Mouse (Mus musculus) ovary, postnatal 36 days (tissue): ENCODE results near the gene Zfp467.

Experiments used
- DNase-seq: peaks from one replicate; pipeline ENCODE4 v3.0.0; 2022; ENCODE audit warnings: low spot score, mixed read lengths

The Zfp467 gene

DNA sequence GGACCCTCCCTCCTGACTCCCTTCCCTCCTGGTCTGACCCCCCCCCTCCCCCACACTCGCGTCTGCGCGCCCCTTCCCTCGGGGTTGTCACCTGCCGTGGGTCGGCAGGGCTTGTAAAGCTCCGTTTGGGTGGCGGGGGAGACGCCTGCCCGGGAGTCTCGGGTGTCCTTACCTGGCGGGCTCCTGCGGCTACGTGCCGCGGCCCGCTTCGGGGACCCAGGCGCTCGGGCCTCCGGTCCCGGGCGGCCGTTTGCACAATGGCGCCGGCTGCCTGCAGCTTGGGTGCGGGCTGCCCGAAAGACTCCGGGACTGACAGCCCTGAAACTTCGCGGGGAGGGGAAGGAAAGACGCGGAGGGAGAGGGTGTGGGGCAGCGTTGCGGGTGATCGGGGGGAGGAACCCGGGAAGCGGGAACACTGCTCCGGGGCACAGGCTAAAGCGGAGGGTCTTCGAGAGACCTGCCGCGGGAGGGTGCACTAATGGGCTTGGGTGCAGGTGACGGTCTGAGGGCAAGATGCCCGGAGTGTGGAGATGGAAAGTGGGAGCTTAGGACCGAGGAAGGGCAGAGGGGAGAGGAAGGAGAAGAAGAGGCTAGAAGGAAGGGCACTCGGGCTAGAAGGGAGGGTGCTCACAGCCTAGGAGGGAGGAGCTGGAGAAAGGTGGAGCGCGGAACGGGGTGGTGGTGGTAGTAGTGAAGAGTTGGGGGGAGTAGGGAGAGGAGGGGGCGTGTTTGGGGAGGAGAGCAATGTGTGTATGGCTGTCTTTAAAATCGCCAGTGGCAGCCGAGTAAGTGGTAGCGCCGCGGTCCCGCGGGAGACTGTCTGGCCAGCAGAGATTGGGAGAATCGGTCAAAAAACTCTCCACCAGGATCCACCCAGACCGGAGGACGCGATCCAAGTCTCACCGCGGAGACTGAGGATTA is at the start of gene Zfp467:
Gene Zfp467 (minus strand): TSS at position 645 of the 921 bp plus-strand sequence.
- DNase-seq = peak; percentile 67

DNA sequence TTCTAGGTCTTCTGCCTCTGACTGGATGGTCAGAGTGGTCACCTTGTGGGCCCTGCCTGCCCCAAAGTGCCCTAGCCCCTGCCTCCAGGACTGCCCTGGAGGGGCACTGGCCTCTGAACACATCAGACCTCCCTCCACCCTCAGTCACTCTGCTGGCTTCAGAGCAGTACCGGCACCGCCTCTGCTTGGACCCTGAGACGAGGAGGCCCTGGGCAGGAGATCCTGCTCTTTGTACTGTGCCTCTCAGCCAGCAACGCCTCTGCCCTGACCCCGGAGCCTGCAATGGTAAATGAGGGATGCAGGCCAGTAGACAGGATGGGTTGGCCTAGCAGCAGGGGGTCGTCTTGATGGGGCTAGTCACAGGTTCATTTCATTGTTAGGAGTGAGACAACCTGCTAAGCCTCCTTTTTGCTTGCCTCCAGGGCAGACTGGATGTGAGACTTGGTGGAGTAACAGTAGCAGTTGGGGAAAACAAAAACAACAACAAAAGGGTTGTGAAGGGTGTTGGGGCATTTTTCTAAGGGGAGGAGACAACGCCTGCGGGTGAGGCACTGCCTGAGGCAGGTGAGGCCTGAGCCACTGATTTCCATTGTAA is 47.6 kb upstream of the Zfp467 start:
- DNase-seq = no peak

DNA sequence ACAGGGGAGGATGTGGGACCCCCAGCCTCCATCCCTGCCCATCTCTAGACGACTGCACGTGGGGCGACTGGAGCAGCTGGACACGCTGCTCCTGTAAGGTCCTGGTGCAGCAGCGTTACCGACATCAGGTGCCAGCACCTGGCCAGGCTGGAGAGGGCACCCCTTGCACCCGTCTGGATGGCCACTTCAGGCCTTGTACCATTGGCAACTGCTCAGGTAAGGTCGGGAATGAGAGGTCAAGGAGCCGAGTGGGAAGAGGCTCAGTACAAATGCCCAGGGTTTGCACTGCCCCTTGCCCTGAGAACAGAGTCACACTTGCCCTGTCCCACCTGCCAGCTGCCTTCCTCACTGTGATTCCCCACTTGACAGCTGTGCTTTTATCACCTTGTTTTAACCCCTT is 45.7 kb upstream of the Zfp467 start:
- DNase-seq = no peak

DNA sequence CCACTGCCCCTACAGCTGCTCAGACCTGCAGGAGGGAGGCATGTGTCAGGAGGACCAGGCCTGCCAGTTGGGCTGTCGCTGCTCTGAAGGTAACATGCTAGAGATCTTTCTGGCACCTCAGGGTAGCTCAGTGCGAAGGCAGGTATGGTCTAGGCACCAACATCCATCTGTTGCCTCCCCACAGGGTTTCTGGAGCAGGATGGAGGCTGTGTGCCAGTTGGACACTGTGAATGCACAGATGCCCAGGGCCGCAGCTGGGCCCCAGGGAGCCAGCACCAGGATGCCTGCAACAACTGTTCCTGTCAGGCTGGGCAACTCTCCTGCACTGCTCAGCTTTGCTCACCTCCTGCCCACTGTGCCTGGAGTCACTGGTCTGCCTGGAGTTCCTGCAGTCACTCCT is 44.1 kb upstream of the Zfp467 start:
- DNase-seq = no peak

DNA sequence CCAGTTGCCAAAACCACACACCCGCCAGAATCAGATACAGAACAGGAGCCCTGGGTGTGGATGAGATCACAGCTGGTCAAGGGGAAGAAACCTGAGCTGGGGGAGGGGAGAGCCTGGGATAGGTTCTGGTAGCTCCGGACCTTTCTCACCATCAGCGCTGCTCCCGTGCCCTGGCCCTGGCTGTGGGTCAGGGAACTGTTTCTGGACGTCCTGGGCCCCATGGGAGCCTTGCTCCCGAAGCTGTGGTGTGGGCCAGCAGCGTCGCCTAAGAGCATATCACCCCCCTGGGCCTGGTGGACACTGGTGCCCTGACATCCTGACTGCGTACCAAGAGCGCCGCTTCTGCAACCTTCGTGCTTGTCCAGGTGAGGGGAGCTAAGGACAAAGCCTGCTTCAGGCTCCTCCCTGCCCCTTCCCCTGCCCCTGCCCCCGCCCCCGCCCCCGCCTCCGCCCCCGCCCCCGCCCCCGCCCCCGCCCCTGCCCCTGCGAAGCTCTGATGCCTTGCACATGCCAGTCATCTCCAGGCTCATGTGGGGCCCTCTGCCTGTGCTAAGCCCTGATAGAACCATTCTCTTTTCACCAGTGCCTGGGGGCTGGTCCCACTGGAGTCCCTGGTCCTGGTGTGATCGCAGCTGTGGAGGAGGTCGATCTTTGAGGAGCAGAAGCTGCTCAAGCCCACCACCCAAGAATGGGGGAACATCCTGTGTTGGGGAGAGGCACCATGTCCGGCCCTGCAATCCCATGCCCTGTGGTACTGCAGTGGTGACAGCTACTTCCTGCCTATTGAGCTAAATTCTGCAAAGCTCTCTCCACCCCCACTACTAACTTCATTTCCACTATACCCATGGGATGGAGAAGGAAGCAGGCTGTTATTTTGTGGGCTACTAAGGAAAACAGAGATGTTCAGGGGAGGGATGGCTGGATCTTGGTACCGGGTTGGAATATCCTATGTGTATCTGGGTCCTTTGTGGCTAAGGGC is 42.4 kb upstream of the Zfp467 start:
- DNase-seq = no peak

DNA sequence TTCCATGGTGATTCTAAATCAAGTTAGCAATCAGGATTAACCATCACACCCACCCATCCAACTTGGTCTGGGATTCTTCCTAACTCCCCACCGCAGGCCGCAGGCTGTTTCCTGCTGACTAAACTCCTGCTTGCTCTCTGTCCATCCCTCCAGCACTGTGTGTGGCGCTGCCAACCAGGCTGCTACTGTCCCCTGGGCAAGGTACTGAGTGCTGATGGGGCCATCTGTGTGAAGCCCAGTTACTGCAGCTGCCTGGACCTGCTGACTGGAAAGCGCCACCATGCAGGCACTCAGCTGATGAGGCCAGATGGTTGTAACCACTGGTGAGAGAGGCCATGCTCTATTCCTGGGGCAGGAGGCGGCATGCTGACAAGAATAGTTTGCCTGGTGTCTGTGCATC is 36.9 kb upstream of the Zfp467 start:
- DNase-seq = no peak

DNA sequence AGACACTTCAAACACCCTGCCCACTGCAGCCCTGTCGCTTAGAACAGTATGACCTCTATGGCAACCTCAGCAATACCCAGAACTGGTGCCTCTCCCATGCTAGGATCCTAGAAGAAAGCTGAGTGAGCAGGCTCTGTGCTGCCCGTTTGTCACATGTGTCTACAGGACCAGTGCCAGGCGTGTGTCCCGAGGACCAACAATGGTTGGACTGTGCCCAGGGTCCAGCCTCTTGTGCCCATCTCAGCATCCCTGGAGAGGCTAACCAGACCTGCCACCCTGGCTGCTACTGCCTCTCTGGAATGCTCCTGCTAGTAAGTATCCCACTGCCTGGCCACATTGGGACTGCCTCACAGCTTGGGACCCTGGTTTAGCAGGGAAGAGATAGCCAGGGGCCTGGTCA is 32.8 kb upstream of the Zfp467 start:
- DNase-seq = no peak

DNA sequence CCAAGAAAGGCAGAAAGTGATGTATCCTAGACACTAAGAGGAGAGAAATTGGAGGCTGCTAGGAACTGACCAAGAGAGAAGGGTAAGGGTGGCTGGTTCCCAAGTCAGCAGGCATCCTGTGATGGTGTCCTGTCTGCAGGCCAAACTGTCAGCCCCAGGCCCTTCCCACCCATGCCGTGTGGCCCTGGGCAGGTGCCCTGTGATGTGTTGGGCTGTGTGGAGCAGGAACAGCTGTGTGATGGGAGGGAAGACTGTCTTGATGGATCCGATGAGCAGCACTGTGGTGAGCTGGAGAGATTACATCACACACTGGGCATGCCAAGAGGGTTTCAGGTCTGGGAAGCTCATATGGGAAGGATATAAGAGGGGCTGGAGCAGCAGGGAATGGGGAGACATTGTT is 25.1 kb upstream of the Zfp467 start:
- no peak for DNase-seq

DNA sequence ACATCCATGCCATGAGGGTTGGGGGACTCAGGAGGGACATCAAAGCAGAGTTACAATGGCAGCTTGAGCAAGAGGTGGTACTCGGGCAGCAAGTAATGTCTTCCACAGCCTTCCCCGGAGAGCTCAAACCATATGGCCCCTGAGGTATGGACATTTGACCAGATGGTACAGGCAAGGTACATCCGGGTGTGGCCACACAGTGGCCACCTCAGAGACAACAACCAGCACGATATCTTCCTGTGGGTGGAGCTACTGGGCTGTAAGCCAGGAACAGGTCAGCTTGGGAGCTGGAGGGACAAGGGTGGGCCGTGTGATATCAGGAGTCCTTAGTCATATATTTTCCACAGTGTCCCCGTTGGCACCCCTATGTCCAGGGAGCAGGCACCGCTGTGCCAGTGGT is 21.9 kb upstream of the Zfp467 start:
- no peak for DNase-seq

DNA sequence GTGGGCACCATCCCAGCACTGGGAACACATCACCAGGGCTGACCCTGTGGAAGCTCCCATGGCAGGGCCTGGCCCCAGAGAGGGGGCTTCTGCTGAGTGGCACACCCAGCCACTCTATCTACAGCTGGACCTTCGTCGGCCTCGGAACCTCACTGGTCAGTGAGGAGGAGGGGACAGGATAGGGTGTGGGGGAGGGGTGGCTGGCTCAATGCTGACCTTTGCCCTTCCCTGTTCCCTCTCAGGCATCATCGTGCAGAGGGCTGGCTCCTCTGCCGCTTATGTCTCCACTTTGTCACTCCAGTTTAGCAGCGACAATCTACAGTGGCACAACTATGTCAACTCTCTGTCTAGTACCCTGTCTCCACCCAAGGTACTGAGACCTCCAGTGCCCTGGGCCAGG is 21.1 kb upstream of the Zfp467 start:
- no peak for DNase-seq

DNA sequence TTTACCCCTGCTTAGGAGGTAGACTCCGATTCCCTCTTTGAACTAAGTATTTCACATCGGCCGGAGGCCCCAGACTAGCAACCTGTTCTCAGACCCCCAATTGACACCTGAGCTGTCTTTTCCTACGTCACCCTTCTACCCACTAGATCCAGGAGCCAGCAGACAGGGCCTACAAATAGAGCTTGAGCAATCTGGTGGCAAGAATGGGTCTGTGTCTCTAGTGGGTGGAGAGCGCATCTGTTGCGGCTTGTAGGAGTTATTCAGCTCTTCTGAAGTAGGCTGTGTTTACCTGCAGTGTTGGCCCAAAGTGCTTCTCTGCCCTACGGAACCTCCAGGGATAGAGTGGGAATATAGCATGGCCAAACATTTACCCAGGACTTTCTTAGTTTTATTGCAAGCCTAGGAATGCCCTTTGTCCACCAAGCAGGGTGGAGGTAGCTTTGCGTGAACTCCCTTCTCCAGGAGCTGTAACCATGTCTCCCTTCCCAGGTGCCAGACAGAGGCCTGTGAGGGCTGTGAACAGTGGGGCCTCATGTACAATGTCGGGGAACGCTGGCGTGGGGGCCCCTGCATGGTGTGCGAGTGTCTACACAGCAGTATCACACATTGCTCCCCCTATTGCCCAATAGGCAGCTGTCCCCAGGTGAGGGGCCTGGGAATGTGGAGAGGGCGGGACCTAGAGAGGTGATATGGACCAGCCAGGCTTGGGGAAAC is 19.5 kb upstream of the Zfp467 start:
- no peak for DNase-seq

DNA sequence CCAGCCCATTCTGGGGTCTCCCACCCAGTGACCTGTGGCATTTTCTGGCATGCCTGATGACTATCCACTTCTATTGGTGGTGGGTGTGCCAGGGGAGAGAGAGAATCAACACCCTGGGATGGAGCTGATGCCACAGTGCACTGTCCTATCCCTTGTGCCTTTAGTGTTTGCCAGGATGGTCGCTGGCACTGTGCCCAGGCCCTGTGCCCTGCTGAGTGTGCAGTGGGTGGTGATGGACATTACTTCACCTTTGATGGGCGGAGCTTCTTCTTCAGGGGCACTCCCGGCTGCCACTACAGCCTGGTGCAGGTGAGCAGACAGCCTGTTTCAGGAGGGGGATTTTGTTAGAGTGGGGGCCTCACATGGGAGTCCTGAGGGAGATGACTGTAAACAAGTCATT is 7.1 kb upstream of the Zfp467 start:
- no peak for DNase-seq

DNA sequence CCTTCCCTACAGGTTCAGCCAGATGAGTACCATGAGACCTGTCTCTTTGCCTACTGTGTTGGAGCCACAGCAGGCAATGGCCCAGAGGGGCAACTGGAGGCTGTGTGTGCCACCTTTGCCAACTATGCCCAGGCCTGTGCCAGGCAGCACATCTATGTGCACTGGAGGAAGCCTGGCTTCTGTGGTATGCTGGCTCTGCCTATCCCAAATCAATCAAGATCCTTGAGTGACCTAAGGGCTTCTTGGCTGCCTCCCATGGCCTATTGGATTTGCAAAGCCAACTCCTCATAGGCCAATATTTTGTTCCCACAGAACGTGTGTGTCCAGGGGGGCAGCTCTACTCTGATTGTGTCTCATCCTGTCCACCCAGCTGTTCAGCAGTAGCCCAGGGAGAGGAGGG is 6.5 kb upstream of the Zfp467 start:
- DNase-seq = no peak

DNA sequence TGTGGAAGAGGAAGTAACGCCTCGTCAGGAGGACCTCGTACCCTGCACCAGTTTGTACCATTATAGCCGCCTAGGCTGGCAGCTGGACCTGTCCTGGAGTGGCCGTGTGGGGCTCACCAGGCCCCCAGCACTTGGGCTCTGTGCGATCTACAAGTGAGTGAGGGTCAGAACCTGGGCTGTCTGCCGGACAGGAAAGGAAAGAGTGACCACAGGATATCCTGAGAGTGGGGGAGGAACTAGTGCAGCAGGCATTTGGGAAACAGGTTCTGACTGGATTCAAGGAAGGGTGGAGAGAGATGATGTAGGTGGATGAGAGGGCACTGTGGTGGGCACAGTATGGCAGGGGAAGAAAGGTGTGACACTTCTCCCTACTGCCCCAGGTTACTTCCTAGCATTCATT is 2.9 kb upstream of the Zfp467 start:
- no peak for DNase-seq

DNA sequence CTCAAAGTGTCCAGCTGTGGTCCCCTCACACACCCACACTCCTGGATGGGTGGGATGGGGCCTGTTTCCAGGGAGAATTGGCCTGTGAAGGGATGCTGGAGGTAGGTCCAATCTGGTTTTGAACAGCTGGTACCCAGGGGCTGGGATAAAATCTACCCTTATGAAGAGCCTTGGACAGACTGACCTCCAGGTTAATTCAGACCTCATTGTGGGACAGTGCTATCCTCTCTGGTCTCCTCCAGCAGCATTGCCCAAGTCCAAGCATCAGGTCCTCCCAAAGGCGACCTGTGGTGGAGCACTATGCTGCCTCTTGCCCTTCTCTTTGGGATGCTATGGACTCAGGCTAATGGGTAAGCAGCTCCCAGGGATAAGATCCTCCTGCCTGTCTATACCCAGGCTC is 2.3 kb upstream of the Zfp467 start, which contains the start of gene Sspo:
Gene Sspo (plus strand): TSS at position 301 of the 400 bp plus-strand sequence.
- no peak for DNase-seq

DNA sequence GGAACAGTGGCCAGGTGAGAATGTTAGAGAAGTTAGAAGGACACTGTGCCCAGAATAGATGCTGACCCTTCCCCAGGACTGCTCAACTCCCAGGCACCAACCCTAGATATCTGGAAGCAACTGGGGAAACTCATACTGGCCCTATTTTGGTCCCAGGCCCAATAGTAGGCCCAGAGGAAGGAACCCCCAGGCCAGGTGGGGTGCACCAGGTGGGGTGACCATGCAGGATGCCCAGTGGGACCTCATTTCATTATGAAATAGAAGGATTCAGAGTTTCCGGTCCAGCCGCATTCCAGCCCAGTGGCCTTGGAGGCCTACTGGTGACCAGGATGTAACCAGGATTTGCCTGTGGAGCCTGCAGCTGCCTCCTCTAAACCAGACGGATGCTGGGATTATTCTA is 1.3 kb upstream of the Zfp467 start:
- DNase-seq = no peak

DNA sequence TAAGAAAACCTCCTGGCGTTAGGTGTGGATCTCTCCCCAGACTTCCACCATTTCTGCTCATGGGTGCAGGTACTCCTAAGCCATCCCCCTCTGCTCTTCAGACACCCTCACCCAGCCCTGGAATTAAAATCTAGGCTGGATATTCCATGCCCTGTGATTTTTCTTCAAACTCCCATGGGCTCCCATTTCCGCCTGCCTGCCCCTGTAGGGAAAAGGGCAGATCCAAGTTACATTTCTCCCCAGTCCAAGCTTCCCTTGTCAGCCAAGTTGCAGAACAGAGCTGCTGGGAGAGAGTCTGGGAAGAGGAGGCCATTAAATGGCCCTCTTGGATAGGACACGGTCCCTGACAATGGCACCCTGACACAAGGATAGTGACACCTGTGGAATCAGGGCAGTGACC is 631 bp upstream of the Zfp467 start:
- DNase-seq = no peak

DNA sequence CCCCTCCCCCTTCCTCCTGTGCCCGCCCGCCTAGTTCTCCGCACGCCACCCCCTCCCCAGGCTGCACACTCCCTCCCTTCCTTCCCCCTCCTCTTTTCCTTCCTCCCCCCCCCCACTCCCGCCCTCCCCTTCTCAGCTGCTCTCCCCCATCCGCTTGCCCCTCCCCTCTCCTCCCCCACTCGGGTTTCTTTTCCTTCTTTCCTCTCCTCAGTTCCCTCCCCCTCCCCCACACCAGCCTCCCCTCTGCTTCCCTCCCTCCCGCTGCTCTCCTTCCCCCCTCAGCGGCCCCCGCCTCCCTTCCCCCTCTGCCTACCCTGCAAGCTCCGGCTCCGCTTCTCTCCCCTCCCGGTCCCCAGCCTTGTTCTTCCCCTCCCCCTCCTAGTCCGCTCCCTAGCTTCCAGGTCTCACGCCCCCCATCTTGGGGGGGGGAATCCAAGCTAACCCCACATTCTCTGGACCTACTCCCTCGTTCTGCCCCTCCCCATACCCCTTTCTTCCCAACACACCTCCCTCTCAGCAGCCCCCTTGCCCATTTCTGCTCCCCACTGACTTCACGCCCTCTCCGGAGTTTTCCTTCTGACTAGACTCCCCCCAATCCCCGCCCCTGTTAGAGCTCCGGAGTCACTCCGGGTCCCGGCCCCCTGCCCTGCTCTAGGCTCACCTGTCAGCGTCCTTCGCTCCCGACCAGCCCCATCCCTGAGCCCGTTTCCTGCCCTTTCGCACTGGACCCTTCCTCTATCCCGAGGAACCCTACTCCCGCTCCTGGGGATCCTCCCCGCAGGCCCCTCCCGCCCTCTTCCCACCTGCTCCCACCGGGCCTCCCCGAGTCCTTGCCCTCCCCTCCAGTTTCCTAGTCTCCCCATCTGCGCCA is 1.1 kb downstream of the Zfp467 start:
- peak; percentile 82 for DNase-seq

DNA sequence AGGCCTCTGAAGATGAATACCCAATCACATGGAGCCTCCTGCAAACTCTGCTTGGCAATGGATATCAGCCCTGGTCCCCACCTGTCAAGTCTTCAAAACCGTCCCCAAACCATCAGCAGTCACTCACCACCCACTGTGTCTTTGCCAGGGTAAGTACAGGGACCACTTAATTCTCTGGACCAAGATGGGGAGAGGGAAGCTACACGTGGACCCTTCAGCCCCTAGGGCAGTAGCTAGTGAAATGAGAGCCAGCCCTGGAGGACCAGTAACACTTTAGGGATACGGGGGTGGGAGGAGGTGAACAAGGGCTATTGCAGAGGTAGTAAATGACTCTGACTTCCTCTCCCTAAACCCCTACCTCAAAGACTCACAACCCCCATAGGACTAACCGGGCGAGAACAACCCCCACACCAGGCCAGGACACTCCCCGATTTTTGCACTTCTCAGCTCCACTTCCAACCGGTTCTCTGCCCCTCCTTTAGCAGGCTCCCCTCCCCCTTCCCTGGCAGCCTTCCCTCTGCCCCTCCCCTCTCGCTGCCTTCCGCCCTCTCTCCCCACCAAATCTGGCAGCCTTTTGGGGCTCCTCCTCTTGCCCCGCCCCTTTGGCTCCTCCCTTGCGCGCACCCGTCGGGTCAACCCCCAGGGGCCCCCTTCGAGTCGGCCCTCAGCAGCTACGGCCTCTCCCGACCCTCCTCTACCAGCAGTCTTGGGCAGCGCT is 1.9 kb downstream of the Zfp467 start:
- peak; percentile 96 for DNase-seq
